Mouse (Mus musculus) midbrain, embryonic 11.5 days (tissue): ENCODE measurements around the gene Stx1a. TPM values are rescaled to one million over a fixed set of nuclear protein-coding genes. Genes with fewer than 3 reads are reported as not detected.
A peak's percentile ranks its signal among the peaks of the same experiment; 100 is the strongest.
"Not testable (repeated sequence)": the region's sequence is repeated elsewhere in the genome, so short reads cannot be mapped to it uniquely, and the experiment has no call there.

ENCODE experiments used
- ATAC-seq: fragments of 200-750 bp; cut with Nextera tagmentation; 2 replicates; pipeline ENCODE4 v1.8.0; 2017; ENCODE audit warnings: moderate TSS enrichment, moderate library complexity; ENCODE audit not compliant: low FRiP score
- DNase-seq: peaks from one replicate; pipeline ENCODE4 v3.0.0; 2015; ENCODE audit warnings: low spot score; ENCODE audit errors: missing footprints
- H3K27ac ChIP-seq: fragments of 300-500 bp; sonication (generic); 2 replicates; pipeline ENCODE4 v1.5.1; 2014; ENCODE audit warnings: low read depth, low read length
- H3K27me3 ChIP-seq: fragments of 300-500 bp; sonication (generic); 2 replicates; pipeline ENCODE4 v1.6.1; 2014; ENCODE audit warnings: mild to moderate bottlenecking, low read length, moderate library complexity, mixed read lengths; ENCODE audit not compliant: control insufficient read depth, insufficient read depth
- H3K36me3 ChIP-seq: fragments of 300-500 bp; sonication (generic); 2 replicates; pipeline ENCODE4 v1.6.1; 2014; ENCODE audit warnings: mild to moderate bottlenecking, low read length, moderate library complexity, mixed read lengths; ENCODE audit not compliant: control insufficient read depth, insufficient read depth
- H3K4me1 ChIP-seq: fragments of 300-500 bp; sonication (generic); 2 replicates; pipeline ENCODE4 v1.6.1; 2014; ENCODE audit warnings: low read length; ENCODE audit not compliant: control insufficient read depth, insufficient read depth
- H3K4me2 ChIP-seq: fragments of 300-500 bp; sonication (generic); 2 replicates; pipeline ENCODE4 v1.6.1; 2014; ENCODE audit warnings: mild to moderate bottlenecking, moderate library complexity
- H3K4me3 ChIP-seq: fragments of 300-500 bp; sonication (generic); 2 replicates; pipeline ENCODE4 v1.5.1; 2014; ENCODE audit warnings: low read depth, low read length
- H3K9ac ChIP-seq: fragments of 300-500 bp; sonication (generic); 2 replicates; pipeline ENCODE4 v1.6.1; 2014; ENCODE audit warnings: low read length
- H3K9me3 ChIP-seq: fragments of 300-500 bp; sonication (generic); 2 replicates; pipeline ENCODE4 v1.6.1; 2016; ENCODE audit warnings: low read length; ENCODE audit not compliant: control insufficient read depth
- WGBS: fragments of 180-500 bp; shearing (Covaris S2); extraction: QIAGEN DNeasy Blood & Tissue Kit; methylation state at CpG from one replicate; pipeline ENCODE4 v1.1.7; 2014; 5-methylcytosine and 5-hydroxymethylcytosine counted together
- polyA plus RNA-seq: library from polyadenylated mRNA; unstranded; fragments of >200 nt; fragmentation: Nextera tagmentation; extraction: Ambion mirVana; gene quantifications from 2 replicates; pipeline ENCODE4 v1.2.1, GENCODE M21; 2014

Stx1a gene
- polyA plus RNA-seq, 1 experiment from 2014 or later, result 17.7 TPM

- peaks cover 2% of the 10 kb centered on the region; the same call in 1 of the 2 replicates for H3K36me3 ChIP-seq
- ATAC-seq, result no peak
- H3K27me3 ChIP-seq, result no peaks in the 10 kb centered on the region
- H3K27ac ChIP-seq, result no peak overlapping the region
- H3K9ac ChIP-seq, result no peak overlapping the region
- H3K4me3 ChIP-seq, result no peak overlapping the region
- no peaks in the 10 kb centered on the region for H3K4me1 ChIP-seq
- H3K4me2 ChIP-seq, result no peak overlapping the region
- DNase-seq, result no peak
- WGBS, result 93% methylated on average over 5 of the region's 5 CpGs
- no peaks in the 10 kb centered on the region for H3K9me3 ChIP-seq
Observed at GRCm38 (mm10) chr5:135048539-135048938, 25.3 kb downstream of the Stx1a start.

- not testable (repeated sequence) for H3K27me3 ChIP-seq, H3K4me3 ChIP-seq, H3K9ac ChIP-seq, DNase-seq, H3K4me1 ChIP-seq, H3K4me2 ChIP-seq, H3K9me3 ChIP-seq, ATAC-seq, H3K27ac ChIP-seq, H3K36me3 ChIP-seq
- 81% methylated on average over 6 of the region's 6 CpGs for WGBS
Observed at GRCm38 (mm10) chr5:135049268-135049667, 26.0 kb downstream of the Stx1a start.

GRCm38 (mm10) chr5:135053356-135053755 lies 30.1 kb downstream of the Stx1a start:
- Histone ChIP-seq H3K4me3 (no peak overlapping the region), H3K9me3 (no peaks in the 10 kb centered on the region), H3K27ac (no peak overlapping the region), H3K36me3 (peaks cover 11% of the 10 kb centered on the region), H3K27me3 (no peaks in the 10 kb centered on the region), H3K9ac (no peak overlapping the region), H3K4me2 (no peak overlapping the region), H3K4me1 (no peaks in the 10 kb centered on the region)
- DNase-seq (peak; percentile 70), ATAC-seq (no peak)
- 89% methylated on average over 12 of the region's 12 CpGs for WGBS

GRCm38 (mm10) chr5:135063629-135064381 lies 40.5 kb downstream of the Stx1a start, which contains the start of gene Dnajc30:
TSS of gene Dnajc30 (plus strand) at chr5:135064202.
- peaks cover 4% of the 10 kb centered on the region; the same call in 1 of the 2 replicates for H3K36me3 ChIP-seq
- peaks cover 8% of the 10 kb centered on the region; the same call in 1 of the 2 replicates for H3K4me1 ChIP-seq
- peak within 1 kb of the TSS; percentile 97 for H3K4me2 ChIP-seq
- no peaks in the 10 kb centered on the region for H3K27me3 ChIP-seq
- peak; percentile 96 for ATAC-seq
- H3K27ac ChIP-seq, result peak within 1 kb of the TSS; percentile 35; the same call in 1 of the 2 replicates
- WGBS, result under 1% methylated on average over 52 of the region's 52 CpGs
- peak within 1 kb of the TSS; percentile 93 for H3K4me3 ChIP-seq
- DNase-seq, result peak; percentile 100
- H3K9ac ChIP-seq, result peak within 1 kb of the TSS; percentile 86
- H3K9me3 ChIP-seq, result no peaks in the 10 kb centered on the region

GRCm38 (mm10) chr5:135064382-135064766 lies 41.1 kb downstream of the Stx1a start:
- WGBS, result under 1% methylated on average over 40 of the region's 40 CpGs
- Histone ChIP-seq H3K9me3 (no peaks in the 10 kb centered on the region), H3K4me1 (peaks cover 8% of the 10 kb centered on the region; the same call in 1 of the 2 replicates), H3K27me3 (no peaks in the 10 kb centered on the region), H3K36me3 (peaks cover 4% of the 10 kb centered on the region; the same call in 1 of the 2 replicates), H3K27ac (peak overlapping the region; percentile 35; the same call in 1 of the 2 replicates), H3K4me3 (peak overlapping the region; percentile 93), H3K4me2 (peak overlapping the region; percentile 97), H3K9ac (peak overlapping the region; percentile 86)
- peak; percentile 67 for ATAC-seq
- no peak for DNase-seq

DNA sequence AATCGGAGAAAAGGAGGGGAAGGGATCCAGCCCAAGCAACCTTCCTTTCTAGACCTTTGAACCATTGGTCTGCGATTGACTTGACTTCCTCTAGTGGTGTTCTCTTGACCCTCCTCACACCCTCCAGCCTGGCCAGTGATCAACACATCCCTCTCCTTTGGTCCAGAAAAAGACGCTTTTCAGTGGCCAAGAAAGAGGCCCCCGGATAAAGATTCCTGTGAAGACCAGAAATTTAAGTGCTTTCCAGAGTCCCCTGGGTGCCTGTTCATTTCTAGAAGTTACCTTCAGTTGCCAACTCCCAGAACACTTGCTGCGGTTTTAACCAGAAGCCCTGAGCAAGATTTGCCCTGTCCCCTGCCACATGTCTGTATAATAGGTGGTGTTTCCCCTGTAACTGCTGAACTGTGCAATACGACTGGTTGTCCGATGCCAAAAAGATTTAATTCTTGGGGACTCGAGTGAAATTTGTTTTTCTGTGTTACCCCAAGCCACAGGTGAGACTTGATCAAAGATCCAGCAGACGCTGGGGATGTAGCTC lies 41.7 kb downstream of the Stx1a start, which contains the start of gene Bud23:
Bud23 (minus strand) TSS at position 51 of the 538 bp plus-strand sequence.
- 75% methylated on average over 9 of the region's 9 CpGs for WGBS
- peak within 1 kb of the TSS; percentile 35; the same call in 1 of the 2 replicates for H3K27ac ChIP-seq
- H3K27me3 ChIP-seq, H3K36me3 ChIP-seq, ATAC-seq, H3K9me3 ChIP-seq, H3K4me1 ChIP-seq: not testable (repeated sequence)
- H3K4me3 ChIP-seq, result peak within 1 kb of the TSS; percentile 93
- H3K9ac ChIP-seq, result peak within 1 kb of the TSS; percentile 86
- H3K4me2 ChIP-seq, result peak within 1 kb of the TSS; percentile 97
- peak; percentile 51 for DNase-seq

DNA sequence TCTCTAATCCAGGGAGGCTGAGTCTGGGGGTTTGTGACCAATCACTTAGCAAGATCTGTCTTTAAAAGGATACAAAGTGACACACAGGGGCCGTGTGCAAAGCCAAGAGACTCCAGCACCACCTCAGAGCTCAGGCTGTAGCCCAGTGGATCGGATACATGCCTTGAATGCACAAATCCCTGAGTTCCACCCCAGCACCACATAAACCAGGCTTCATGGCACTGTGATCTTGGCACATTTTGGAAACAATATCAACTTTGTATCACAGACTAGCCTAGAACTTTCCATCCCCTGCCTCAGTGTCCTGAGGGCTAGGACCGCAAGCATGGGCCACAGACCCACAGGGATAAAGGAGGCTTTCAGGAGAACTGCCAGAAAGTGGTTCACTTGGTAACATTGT lies 42.7 kb downstream of the Stx1a start:
- Histone ChIP-seq H3K9ac (no peak overlapping the region), H3K4me3 (0 out of 2 replicates have a peak overlapping the region, but pooled peaks have one; percentile 7), H3K36me3 (no peaks in the 10 kb centered on the region; the same call in 1 of the 2 replicates), H3K4me2 (no peak overlapping the region), H3K27ac (no peak overlapping the region), H3K27me3 (no peaks in the 10 kb centered on the region), H3K4me1 (peaks cover 8% of the 10 kb centered on the region; the same call in 1 of the 2 replicates), H3K9me3 (no peaks in the 10 kb centered on the region)
- 95% methylated on average over 3 of the region's 3 CpGs for WGBS
- no peak for DNase-seq
- no peak for ATAC-seq

- Histone ChIP-seq H3K27me3 (no peaks in the 10 kb centered on the region), H3K9ac (no peak overlapping the region), H3K4me3 (no peak overlapping the region), H3K4me2 (no peak overlapping the region), H3K9me3 (no peaks in the 10 kb centered on the region), H3K4me1 (peaks cover 13% of the 10 kb centered on the region), H3K27ac (no peak overlapping the region), H3K36me3 (no peaks in the 10 kb centered on the region; the same call in none of the 2 replicates)
- ATAC-seq, result no peak
- DNase-seq, result no peak
- 88% methylated on average over 3 of the region's 3 CpGs for WGBS
Observed at GRCm38 (mm10) chr5:135070448-135070847, 47.2 kb downstream of the Stx1a start.

GRCm38 (mm10) chr5:135072061-135072460 lies 48.8 kb downstream of the Stx1a start:
- WGBS, result 93% methylated on average over 2 of the region's 2 CpGs
- Histone ChIP-seq H3K27ac (no peak overlapping the region), H3K4me2 (no peak overlapping the region), H3K4me1 (peaks cover 15% of the 10 kb centered on the region), H3K9ac (no peak overlapping the region), H3K9me3 (no peaks in the 10 kb centered on the region), H3K4me3 (no peak overlapping the region), H3K36me3 (no peaks in the 10 kb centered on the region; the same call in none of the 2 replicates), H3K27me3 (no peaks in the 10 kb centered on the region)
- ATAC-seq, result no peak
- DNase-seq, result no peak
